Mouse (Mus musculus): ENCODE measurements around the gene Tada1.

GRCm38 (mm10) chr1:166429809-166430431 lies 51.0 kb downstream of the Tada1 start:
- TF ChIP-seq CTCF (conservative IDR thresholded peaks at IDR 0.05; ENCODE audit: insufficient read depth, insufficient read length, low read depth, low read length) (no peak), POLR2A (IDR thresholded peaks at IDR 0.05; ENCODE audit: low read depth, low read length) (no peak)

Data from kidney, adult 2 months (tissue).